Mouse (Mus musculus): ENCODE results near the gene Selenof. TPM values are rescaled to one million over a fixed set of nuclear protein-coding genes. Genes with fewer than 3 reads are reported as not detected.

Selenof gene
- 100 to 1,000 TPM; 197 to 208 TPM for total RNA-seq (2021)
- long read RNA-seq, experiment 1, transcript Selenof-201 (5 exons, 1,514 nt) = major isoform, 62 of 63 reads
- long read RNA-seq, experiment 1, partial matches to known transcripts = 1 of 63 reads
- long read RNA-seq, experiment 1, other reads (novel, unspliced or antisense) = 0 of 63 reads
- long read RNA-seq, experiment 2, transcript Selenof-201 (5 exons, 1,514 nt) = major isoform, 84 of 87 reads
- long read RNA-seq, experiment 2, partial matches to known transcripts = 2 of 87 reads
- long read RNA-seq, experiment 2, other reads (novel, unspliced or antisense) = 1 of 87 reads

- peak; percentile 87 for DNase-seq
Measured at GRCm38 (mm10) chr3:144570047-144570815, at the start of gene Selenof, which contains the start of gene Hs2st1. TSS of gene Selenof (plus strand) at chr3:144570304. TSS of gene Hs2st1 (minus strand) at chr3:144570181.

DNA sequence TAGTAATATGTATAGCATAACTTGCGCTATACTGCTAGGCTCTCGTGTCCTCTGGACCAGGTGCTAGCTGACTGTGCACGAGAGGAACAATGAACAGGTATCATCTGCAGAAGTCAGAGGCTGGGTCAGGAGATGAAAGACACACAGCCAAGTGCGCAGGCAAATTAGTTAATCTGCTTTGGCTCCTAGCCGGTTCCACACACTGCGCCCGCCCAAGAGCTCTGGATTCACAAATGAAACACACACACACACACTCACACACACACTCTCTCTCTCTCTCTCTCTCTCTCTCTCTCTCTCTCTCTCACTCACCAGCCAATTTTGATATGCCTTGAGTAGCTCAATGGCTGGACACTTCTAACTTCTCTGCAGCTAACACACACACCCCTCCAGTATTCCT is 42.2 kb upstream of the Selenof start:
- DNase-seq = no peak

GRCm38 (mm10) chr3:144531023-144531422 is 39.1 kb upstream of the Selenof start:
- DNase-seq = no peak

- no peak for DNase-seq
Measured at GRCm38 (mm10) chr3:144535056-144535455, 35.0 kb upstream of the Selenof start.

DNA sequence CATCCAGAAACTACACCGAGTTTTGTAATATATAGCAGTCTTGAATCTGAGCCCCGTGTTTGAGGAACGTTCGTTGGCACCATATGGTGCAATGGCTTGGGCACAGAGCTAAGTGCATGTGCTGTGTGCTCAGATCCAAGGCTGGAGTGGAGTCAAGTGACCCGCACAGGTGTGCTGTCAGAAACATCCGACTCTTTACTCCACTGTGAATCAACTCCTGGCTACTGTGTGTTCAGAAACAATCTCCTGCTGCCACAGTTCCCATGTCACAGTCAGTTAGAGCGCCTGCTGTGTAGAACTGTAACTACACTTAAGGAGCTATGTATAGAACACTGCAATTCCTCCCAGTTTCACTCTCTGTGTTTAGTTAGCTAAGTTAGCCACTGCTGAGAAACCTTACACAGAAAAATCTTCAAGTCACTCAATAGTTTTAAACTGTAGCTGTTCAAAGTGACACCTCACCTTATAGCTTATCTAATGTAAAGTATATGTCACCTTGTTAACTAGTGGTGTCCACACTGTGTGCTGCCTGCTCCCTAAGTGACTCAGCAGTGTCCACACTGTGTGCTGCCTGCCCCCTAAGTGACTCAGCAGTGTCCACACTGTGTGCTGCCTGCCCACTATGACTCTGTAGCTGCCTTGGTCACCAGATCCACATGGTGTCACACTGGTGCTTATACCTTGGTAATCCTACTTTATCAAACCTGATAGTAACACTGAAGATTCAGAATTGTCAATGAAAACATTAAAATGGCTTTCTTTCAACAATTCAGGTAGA is 32.8 kb upstream of the Selenof start:
- DNase-seq = no peak

DNA sequence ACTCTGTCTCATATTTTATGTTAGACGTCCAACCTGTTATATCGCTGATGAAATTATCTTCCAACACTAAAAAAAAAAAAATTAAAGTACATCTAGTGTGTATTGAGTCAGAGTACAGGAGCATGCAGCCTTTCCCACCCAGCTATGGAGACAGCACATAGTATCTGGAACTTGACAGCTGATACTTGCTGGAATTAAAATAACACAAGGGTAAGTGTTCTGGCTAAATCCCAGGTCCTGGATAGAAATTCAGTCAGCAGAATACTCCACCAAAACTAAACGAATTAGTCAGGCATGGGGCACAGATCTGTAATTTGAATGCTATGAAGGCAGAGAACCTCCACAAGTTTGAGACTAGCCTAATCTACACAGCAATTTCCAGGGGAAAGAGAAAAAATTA is 31.1 kb upstream of the Selenof start:
- DNase-seq = no peak

GRCm38 (mm10) chr3:144540805-144541204 is 29.3 kb upstream of the Selenof start:
- DNase-seq = no peak

GRCm38 (mm10) chr3:144541906-144542438 is 28.1 kb upstream of the Selenof start:
- DNase-seq = no peak

DNA sequence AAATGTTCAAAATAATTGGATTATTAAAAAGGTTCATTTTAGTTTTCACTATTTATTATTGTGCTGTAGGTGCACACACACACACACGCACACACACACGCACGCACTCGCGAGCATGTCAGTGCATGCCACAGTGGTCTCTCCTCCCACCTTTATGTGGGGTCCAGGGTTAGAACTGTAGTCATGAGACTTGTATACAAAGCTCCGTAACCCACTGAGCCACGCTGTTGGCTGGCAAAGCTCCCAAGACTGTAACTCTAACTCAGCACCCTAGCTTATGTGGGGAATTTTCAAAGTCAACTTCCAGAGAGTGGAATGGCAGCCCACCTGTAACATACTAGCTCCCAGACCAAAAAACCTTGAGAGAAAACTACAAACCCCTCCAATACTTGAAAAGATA is 25.0 kb upstream of the Selenof start:
- DNase-seq = no peak

DNA sequence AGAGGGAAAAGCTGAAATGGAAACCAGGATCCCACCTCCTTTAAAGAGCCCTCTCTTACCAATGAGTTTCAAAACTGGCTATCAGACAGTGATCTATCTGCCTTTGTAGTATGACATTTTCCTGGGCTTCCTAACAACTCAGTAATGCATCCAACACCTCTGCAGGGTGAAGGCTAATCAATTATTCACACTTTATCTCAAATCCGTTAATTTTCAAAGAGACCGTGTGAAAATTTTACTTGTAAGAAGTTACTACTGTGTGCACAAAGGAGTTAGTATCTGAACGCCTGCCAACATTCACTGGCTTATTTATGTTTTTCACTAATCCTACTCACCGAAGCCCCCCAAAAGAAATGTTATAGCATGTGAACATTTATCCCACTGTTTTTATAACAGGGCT is 24.3 kb upstream of the Selenof start:
- no peak for DNase-seq

GRCm38 (mm10) chr3:144546490-144546889 is 23.6 kb upstream of the Selenof start:
- no peak for DNase-seq

- DNase-seq = no peak
Measured at GRCm38 (mm10) chr3:144548186-144548845, 21.8 kb upstream of the Selenof start.

DNA sequence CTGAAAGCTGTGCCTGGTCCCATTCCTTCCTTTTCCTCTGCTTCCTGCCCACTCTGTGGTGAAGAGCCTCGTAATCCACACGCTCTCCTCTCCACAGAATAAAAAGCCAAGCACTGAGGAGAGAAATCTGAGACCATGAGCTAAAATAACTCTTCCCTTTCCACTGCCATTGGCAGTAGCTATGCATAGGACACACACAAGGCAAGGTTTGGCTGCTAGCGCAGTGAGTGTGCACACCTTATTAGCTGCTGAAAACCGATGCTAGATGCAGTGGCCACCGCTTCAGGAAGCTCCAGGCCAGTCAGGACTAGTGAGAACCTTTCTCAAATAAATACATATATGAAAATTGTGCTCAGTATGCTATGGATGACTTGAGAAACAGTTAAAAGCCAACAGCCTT is 20.1 kb upstream of the Selenof start:
- no peak for DNase-seq

- no peak for DNase-seq
Measured at GRCm38 (mm10) chr3:144550659-144551058, 19.4 kb upstream of the Selenof start.

DNA sequence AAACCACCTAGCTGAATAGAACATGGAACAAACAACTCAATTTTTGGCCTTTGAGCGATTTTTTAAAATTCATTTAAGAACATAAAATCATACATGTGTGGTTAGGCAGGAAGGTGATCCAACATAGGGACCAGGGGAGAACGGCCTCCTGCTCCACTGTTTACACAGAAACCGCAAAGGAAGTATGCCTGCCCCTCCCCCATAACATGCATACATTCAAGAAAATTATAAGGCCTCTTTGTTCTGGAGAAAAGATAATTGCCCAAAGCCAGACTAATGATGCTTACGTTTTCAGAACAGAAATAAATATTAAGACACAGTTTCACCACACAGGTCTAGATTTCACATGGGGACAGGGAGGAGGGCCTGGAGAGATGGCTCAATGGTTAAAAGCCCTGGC is 18.7 kb upstream of the Selenof start:
- no peak for DNase-seq

DNA sequence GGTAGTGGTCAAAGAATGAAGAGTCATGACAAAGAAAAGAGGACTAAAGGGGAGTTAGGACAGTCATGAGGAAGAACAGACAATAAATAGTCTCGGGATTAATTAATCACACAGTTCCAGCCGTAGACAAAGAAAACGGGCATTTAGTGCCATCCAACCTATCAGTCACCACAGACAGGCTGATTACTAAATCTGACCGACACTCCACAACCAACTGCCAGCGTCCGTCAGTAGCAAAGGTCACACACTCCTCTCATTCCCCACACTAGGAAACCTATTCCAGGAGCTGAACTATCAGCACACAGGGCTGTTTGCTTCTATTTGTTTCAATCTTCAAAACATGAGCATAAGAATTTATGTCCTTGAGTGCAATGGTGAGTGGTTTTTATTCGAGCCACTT is 16.2 kb upstream of the Selenof start:
- no peak for DNase-seq

- no peak for DNase-seq
Measured at GRCm38 (mm10) chr3:144554503-144554902, 15.6 kb upstream of the Selenof start.

DNA sequence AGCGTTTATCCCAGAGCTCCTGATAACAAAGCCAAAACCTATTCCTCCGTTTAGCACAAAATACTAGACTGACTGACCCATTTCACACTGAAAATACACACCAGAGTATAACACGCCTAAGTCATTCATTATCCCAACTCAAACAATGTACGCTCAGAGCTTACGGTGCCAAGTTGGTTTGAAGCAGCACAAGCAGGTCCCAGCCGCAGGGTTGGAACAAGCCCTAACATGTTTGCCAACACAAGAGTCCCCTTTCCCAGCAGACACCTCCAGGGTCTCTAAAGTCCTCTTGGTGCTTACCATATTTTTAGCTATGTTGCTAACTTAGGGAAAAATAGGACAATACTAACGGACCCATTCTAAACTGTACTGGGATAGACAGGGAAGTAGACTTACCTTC is 15.0 kb upstream of the Selenof start:
- no peak for DNase-seq

DNA sequence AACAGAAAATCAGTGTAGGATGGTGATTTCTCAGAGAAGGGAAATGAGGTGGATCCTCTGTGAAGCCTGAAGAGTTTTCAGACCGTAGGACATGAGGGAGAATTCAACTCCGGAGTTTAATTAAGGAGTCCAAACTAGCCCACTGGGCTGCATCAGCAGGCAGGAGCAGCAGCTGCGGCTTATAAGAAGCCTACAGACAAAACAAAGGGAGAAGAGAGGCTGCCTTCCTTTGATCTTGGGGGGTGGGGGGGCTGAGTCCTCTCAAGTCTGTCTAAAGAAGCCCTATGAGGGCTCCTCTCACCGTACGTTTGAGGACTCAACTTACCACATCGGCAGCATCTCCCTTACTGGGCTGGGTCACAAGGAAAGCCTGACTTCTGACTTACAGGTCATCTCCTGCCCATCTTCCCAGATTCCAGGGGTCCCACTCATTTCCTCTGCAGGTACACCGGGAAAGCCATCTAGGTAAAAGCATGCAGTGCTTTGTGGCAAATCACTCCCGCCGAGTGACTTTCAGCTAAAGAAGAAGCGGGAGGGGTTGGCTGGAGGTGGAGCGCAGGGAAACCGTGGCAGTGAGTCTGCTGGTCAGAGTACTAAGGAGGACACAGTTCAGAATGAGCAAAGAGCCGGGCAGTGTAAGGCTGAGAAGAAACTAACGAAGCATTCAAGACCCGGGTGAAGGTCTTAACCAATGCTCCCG is 13.3 kb upstream of the Selenof start:
- no peak for DNase-seq

DNA sequence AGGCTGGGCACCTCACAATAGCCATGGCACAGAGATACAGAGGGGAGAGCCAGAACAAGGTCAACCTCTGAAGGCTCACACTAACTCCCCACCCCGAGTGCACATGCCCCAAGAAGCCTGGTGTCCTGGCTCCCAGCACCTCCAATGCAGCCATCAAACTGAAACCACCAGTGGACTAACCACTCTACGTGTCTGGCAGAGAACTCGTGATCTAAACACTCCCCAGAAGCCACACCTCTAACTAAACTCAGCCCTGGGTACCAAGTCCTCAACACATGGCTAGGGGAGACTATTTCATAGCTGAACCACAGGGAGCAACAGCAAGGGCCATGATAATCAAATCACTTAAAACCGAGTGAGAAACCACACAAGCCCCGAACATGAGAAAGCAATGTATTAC is 11.8 kb upstream of the Selenof start:
- DNase-seq = no peak

- DNase-seq = no peak
Measured at GRCm38 (mm10) chr3:144561511-144562250, 8.4 kb upstream of the Selenof start.

All from gastrocnemius, postnatal 10 days (tissue).